Mouse (Mus musculus) layer of hippocampus, adult 18-20 months (tissue): Measurements from ENCODE around the gene Tmem190. TPM values are rescaled to one million over a fixed set of nuclear protein-coding genes. Genes with fewer than 3 reads are reported as not detected.
"Not testable (repeated sequence)": the region's sequence is repeated elsewhere in the genome, so short reads cannot be mapped to it uniquely, and the experiment has no call there.

Source experiments
- DNase-seq, 2 experiments: peaks; one replicate each; pipeline ENCODE4 v3.0.0; 2022; ENCODE audit warnings: low spot score in 2 of 2
- total RNA-seq, 2 experiments: library from RNA; stranded (reverse); gene quantifications; 2 replicates each; pipeline ENCODE4 v1.2.3; 2021

Tmem190 gene
- total RNA-seq, 2 experiments from 2014 or later, result not detected

DNA sequence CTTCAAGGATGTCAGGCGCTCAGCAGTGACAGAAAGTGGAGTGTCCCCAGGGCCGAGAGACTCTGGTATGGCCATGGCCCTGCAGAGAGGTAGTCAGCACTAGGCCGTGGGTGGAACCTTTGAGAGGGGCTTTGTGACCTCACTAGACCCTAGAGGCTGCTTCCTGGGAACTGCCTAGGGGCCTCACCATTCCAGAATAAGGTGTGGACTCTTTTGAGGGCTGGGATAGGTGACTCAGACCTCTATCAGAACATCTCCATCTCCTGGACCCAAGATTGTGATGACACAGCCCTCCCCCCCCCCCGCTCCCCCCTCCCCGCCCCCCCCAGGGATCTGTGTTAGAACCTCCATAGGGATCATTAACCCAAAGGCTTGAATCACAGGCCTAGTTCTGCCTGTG, 11.5 kb upstream of the Tmem190 start, which contains the start of gene Fam71e2:
Gene Fam71e2 (minus strand): TSS at position 101 of the 400 bp plus-strand sequence.
- DNase-seq, result no peak

DNA sequence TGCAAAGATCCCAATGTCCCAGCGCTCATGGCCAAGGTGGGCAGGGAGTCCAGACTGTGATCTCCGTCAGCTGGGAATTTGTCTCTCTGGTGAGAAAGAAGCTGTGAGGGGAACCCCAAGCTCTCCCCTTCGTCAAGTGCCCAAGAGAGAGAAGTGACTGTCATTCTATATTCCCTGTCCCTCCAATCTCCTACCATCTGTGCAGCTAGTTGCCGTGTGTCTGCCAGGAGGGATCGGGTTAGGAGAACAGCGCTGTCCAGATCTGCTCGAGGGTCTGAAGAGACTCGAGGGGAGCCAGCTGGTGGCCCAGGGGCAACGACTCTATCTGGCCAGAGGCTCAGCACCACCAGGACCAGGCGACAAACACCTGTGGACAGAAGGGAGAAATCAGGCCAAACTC, 6.6 kb upstream of the Tmem190 start:
- DNase-seq, result no peak

DNA sequence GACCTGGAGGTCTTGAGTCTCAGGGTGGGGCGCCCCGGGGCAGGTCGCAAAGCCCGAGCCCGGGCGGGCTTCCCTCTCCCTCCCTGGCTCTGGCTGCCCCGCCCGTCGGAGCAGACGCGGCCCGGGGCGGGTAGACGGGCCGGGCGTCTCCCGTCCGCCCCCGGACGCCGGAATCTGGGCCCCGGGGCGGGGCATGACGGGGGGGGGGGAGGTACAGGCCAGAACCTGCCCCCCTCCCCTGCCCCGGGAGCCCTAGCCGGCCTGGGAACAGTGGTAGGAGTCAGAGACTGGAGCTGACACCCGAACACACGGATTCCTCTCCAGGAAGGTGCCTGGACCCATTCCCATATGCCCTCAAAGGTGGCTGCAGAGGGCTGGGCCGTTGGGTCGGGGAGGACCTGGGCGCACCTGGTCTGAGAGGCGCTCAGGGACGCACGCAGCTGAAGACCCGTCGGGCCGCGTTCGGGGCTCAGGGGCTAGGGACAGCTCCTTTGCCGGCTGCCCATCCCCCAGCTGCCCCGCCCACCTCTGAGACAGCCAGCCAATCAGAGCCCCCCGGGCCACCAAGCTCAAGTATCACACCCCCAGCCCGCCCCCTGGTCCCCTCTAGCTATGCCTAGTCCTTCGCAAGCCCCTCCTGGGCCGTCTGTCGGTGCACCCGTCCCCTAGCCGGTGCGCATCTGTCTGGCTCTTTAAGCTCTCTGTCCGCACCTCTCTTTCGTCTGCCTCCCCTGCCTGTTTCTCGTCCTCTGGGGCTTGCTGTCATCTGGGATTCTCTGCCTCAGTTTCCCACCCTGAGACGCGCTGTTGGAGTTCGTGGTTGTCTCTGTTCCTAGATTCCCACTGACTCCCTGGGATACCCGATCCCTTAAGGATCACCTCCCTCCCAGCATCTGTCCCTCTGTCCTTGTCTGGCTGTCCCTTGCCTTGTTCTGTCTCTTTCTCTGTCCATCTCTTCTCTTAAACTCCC, 5.6 kb upstream of the Tmem190 start:
- DNase-seq, result no peak

DNA sequence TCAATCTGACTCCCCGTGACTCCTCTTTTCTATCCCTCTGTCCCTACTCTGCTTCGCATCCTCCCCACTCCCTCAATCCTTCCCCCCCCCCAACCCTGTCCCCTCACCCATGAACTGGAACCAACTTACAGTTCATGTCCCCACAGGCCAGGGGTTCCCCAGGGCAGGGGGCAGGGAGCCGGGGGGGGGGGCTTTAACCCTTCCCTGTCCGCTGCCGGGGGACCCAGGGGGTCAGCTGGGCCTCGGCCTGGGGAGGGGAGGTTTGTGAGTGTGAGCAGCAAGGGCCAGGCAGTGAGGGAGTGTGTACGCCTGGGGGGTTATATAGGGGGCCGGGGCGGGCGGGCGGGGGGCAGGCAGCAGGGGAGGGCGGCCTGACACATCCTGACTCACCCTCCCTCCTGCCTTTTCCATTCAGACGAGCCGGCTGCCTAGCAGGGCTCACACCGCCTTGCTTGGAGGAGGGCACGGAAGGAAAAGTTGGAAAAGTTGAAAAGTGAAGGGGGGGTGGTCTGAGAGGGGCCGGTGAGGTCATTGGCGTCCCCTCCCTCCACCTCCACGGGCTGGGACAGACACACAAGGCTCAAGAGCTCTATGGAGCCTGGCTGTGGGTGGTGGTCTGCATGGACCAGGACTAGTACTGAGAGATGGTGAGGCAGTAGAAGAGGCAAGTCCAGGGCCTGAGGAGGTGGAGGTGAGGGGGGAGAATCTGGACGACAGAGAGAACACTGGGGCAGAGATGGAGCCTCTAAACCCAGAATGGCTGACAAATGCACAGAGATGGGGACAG, 4.7 kb upstream of the Tmem190 start:
- no peak for DNase-seq

DNA sequence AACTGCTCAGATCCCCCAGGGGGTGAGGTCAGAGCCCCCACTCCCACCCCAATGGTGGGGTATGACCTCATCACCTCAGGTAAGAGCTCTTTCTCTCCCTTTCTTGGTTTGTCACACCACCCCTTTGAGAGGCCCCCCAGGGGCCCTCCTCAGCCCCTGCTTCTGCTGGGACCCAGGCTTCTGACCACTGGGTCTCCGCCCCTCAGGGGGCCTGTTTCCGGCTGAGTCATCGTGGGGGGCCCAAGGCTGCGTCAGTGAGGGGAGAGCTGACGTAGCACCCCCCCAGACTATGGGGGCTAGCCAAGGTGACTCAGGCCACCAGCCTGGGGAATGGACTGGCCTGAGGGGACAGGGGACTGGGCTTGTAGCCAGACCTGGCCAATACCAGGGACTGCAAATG, 2.8 kb upstream of the Tmem190 start:
- no peak for DNase-seq

DNA sequence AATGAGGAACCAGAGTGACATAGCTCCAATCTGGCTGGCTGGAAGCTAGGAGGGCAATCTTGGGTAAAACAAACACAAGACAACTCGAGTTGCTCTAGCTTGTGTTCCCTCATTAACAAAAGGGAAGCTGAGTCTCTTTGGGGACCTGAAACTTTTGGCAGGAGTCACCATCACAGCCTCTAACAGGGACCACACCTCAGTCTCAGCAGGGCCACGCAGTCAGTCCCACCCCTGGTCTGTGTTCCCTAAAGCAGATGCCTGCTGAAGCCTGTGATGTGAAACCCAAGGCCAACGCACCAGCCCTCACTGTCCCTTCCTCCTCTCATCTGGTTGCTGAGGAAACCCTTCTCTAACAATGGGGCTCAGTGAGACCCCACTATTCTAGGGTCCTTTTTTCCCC, 607 bp upstream of the Tmem190 start:
- DNase-seq, result no peak

DNA sequence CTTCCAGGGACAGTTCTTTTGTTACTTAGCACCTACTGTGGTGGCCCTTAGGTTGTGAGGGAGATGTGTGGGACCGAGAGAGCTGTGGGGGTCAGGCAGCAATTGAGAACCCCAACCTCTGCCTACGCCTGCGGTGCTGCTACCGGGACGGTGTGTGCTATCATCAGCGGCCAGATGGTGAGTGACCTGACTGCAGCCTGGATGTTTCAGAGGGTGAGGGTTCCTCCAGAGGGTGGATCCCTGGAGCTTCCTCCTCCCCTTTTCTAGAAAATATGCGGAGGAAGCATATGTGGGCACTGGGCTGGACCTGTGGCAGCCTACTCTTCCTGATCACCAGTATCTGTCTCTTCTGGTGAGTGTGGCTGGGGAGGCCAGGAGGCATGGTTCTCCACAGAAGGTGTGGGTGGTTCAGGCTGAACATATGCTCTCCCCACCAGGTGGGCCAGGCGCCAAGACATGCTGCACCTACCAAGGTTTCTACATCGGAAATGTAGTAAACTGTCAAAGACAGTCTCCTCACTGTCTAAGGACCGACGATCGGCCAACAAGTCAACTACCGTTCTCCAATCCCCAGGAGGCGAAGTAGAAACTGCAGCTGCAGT, 1.0 kb downstream of the Tmem190 start:
- DNase-seq, result no peak

DNA sequence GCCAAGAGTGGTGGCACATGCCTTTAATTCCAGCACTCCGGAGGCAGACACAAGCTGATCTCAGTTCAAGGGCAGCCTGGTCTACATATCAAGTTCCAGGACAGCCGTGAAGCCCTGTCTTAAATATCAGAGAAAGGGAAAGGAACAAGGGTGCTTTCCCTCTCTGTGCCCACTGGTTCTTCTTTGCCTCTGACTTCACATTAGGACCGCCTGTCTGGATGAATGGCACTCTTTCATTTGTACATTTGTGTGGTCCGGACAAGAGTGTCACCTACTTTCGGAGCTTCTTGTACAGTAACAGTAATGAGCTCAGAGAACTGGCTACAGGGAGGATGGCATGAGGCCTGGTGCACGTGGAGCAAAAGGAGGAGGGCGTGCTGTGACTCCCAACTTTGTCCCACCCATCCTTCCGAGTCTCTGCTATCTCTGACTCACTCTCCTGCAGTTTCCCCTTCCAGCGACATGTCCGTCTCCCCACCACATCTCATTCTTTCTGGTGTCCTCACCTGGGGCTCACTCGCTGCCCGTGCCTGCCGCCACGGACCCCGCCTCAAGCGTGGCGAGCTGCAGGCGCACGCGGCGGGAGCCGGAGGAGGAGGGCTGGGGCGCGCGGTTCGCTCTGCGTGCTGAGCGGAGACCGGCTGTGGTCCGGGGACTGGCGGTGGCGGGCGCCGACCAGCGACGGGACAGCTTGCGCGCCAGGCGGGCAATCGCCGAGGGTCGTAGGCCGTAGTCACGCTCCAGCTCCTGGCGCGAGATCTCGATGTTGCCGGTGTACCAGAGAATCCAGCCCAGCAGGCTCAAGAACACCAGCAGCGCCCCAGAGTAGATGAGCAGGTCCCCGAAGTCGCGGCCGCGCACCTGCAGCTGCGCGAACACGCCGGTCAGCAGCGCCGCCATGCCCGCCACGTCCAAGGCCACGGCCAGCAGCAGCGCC, 6.0 kb downstream of the Tmem190 start:
- DNase-seq, result peak in 1 of 2 experiments; percentile 54

DNA sequence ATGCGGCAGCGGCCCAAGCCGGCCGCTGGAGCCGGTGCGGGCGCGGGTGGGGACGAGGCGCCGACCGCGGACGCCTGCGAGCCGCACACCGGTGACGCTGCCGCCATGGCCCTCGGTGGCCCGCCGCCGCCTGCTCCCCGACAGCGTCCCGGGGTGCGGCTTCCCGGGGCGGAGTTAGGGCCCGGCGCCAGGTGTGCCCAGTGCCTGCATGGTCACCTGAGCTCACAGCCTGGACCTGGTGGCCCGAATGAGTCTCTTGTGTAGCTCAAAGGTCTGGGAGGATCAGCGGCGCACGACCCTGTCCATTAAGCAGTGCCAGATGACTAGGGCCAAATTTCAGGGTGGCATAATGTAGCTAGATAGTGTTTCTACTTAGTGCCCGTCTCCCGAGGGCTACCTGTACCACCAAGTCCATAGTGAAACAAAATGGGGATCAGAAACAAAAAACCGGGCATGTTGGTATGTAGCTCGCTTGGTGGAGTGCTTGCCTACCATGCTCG, 6.7 kb downstream of the Tmem190 start, which contains the start of gene Tmem238:
Gene Tmem238 (minus strand): TSS at position 221 of the 500 bp plus-strand sequence.
- DNase-seq, result no peak

DNA sequence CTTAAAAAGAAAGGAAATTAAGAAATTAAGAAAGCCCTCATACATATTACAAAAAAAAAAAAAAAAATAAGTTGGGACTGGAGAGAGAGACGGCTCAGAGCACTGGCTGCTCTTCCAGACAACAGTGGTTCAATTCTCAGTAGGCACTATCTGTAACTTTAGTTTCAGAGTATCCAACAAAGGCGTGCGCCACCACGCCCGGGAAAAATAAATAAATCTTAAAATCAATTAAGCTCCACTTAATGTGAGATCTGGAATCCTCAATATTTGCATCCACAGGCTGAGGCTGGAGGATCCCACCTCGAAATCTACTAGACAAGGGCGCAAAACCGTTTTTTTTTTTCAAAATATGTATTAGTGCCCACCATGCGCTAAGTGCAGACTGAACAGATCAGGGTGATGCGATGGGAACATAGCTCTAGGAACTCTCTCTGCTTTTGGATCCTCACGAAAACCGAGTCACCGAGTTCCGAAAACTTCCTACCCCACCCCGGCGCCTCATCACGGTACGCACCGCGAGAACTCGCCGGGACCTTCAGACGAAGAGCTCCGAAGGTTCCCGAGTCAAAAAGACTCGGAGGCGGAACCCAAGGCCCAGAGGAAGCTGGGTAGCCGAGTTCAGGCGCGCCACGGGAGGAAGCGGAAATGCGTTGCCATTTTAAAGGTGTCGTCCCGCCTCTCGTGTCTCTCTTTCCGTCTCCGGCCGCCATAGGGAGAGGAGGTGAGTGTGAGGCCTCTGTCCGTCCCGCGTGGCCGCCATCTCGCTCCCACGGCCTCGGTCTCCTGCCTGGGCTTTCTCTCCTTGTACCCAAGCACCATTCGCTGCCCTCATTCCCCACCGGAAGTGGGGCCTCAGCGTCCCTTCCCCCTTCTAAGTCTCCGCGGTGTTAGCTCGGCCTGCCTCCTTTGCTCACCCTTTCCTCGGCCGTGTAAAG, 9.8 kb downstream of the Tmem190 start, which contains the start of gene Rpl28:
Gene Rpl28 (plus strand): TSS at position 597 of the 935 bp plus-strand sequence.
- peak; percentile 94 to 97 for DNase-seq

DNA sequence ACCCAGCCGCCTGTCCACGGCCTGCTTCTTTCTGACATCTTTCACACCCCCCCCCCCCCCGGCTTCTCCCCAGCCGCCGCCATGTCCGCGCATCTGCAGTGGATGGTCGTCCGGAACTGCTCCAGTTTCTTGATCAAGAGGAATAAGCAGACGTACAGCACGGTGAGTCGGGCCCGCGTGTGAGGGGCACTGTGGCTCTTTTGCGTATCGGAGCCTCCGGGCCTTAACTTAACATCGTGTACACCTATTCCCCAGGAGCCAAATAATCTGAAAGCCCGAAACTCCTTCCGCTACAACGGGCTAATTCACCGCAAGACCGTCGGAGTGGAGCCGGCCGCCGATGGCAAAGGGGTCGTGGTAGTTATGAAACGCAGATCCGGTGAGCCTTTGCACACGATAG, 10.5 kb downstream of the Tmem190 start:
- not testable (repeated sequence) for DNase-seq

DNA sequence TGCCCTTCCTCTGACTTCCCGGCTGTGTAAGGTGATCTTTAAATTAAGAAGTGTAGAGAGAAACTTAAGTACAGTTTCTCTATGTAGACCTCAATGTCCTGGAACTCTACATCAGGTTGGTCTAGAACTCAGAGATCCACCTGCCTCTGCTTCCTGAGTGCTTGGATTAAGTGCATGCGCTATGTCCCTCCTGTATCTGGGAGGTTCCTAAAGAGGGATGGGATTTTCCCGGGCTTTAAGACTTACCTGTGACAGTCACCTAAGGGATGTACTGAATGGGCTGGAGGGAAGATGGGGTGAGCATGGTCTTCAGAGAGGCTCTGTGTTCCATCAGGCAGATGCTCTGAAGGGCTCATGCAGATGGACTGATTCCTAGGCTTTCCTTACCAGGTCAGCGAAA, 10.9 kb downstream of the Tmem190 start:
- no peak for DNase-seq

DNA sequence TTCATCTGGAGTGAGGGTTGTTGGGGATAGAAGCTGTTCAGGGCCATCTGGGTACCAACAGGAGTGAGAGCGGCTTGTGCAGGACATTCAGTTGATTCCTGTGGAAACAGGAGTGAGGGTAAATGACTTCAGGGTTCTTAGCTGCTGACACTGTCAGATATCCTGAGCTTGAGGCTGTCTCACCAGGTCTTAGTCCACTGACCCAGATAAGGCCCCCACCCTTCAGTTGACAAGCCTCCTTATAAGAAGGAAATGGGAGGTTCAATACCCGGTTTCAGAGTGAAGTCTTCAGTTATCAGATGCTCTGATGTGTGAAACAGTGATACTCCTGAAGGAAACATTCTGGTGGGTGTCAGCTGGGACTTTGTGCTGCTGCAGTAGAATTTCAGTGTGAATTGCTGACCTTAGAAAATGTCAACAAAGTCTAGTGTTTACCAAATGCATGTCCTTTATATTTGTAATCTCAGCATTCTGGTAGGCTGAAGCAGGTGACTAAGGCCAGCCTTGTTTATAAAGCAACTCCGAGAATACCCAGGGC, 12.0 kb downstream of the Tmem190 start:
- no peak for DNase-seq

DNA sequence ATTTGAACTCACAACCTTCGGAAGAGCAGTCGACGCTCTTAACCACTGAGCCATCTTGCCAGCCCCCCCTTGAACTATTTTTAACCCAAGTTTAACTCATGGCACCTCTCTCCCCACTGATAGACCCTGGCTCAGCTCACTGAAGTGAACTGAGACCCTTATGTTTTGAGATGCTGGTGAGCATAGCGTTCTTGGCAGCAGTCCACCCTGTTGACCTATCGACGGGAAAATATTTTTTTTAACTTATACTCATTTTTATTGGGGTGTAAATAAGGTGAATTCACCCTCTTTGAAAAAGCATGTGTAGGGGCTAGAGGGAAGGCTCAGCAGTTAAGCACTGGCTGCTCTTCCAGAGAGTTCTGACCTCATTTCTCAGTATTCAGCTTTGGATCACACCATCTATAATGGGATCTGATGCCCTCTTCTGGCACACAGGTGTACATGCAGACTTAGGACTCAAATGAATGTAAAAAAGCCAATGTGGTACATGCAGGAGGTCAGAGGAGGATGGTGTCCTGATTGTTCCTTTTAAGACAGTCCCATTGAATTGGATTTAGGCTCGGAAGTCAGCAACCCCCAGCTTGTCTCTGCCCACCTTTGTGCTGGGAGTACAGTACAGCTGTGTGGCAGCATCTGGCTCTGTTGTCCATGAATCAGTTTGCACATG, 13.2 kb downstream of the Tmem190 start:
- DNase-seq, result peak in 1 of 2 experiments; percentile 63

DNA sequence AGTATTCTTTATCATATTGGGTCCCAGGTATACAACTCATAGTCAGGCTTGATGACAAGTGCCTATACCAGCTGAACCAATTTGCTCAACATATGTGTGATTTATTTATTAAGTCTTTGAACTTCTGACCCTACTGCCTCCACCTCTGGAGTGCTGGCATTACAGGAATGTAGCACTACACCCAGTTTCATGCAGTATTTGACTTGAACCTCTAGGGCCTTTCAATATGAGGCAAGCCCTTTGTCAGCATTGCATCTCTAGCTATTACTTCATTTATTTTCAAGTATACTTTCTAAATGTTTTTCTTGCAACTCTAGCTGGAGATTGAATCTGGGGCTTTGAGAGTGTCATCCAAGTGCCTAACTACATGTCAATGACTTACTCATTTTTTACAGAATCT, 19.5 kb downstream of the Tmem190 start:
- DNase-seq, result no peak

DNA sequence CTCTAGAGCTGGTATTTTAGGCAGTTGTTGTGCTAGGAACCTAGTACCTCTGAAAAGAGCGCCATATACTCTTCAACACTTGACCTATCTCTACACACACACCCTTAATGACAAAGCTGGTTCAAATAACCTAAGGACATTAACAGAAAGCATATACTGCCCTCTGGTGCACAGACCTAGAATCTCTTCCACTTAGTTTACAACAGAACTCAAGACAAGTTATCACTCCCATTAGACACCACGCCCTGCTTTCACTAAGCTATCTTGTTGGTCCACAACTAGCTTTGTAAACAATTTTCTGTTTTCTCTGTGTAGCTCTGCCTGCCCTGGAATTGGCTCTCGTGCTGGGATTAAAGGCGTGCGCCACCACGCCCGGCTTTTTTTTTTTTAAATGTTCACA, 24.0 kb downstream of the Tmem190 start:
- peak in 1 of 2 experiments; percentile 66 for DNase-seq

DNA sequence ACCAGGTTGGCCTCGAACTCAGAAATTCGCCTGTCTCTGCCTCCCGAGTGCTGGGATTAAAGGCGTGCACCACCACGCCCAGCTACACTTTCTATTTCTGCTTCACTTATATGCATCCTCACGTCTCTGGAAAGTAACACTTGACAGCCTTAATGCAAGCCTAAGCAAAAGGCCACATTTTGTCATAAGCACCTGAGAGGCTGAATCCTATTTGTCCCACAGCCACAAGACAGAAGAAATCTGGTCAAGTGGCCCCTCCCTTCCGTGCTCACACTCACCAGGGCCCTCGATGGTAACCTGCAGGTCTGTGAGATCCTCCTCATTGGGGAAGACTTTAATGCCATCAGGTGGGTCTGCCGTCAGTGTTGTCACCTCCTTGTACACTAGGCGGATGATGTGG, 28.4 kb downstream of the Tmem190 start:
- DNase-seq, result not testable (repeated sequence)

DNA sequence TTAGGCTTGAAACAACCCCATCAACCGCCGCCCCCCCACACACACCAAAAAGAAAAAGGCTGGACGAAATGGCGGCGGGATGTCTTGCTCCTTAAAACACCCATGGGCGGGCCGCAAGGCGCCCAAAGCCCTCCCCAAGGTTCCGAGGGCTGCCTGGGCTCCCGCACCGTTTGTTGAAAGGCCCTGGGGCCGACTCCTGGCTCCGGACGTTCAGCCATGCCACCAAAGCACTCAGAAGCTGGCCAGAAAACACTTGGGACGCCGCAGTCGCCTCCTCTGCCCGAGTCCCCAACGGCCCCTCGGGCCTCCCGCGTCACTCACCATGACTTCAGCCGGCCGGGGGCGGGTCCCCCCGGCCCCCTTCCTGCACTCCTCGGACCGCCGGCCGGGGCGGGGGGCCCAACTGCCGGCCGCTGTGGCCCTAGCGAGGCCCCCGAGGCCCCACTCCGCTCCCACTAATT, 29.1 kb downstream of the Tmem190 start:
- peak in 1 of 2 experiments; percentile 45 for DNase-seq
